Mouse (Mus musculus): ENCODE measurements around the gene Tmem213. TPM values are rescaled to one million over a fixed set of nuclear protein-coding genes. Genes with fewer than 3 reads are reported as not detected.

Tmem213 gene
- polyA plus RNA-seq, 1 experiment: not detected

DNA sequence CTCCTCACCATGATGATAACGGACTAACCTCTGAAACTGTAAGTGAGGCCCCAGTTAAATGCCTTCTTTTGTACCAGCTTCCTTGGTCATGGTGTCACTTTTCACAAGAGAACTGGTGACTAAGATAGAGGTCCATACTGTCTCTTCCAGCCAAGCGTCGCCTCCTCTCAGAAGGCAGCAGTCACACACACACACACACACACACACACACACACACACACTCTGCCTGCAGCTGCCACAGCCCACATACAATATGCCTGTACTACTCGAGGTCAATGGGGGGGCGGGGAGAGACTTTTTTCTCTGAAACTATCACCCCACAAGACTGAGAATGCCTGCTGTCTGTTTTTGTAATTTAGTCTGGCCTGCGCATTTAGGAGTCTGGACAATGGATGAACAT is 55.6 kb downstream of the Tmem213 start:
- TF ChIP-seq CTCF (IDR thresholded peaks at IDR 0.05; ENCODE audit: extremely low read depth, insufficient read length, insufficient replicate concordance, low read depth, low read length): no peak
- H3K4me1 ChIP-seq (ENCODE audit: control insufficient read depth, insufficient read depth, insufficient read length, low read length): no peaks in the 10 kb centered on the region
- H3K27ac ChIP-seq (ENCODE audit: insufficient read depth, low read depth, low read length): no peak overlapping the region
- H3K4me3 ChIP-seq (ENCODE audit: low read depth, low read length): no peak overlapping the region
- no peaks in the 10 kb centered on the region for H3K36me3 ChIP-seq (ENCODE audit: control insufficient read depth, insufficient read depth, low read length)
- no peaks in the 10 kb centered on the region for H3K27me3 ChIP-seq (ENCODE audit: control insufficient read depth, insufficient read depth, low read length)
- 89% methylated on average over 6 of the region's 6 CpGs for WGBS

DNA sequence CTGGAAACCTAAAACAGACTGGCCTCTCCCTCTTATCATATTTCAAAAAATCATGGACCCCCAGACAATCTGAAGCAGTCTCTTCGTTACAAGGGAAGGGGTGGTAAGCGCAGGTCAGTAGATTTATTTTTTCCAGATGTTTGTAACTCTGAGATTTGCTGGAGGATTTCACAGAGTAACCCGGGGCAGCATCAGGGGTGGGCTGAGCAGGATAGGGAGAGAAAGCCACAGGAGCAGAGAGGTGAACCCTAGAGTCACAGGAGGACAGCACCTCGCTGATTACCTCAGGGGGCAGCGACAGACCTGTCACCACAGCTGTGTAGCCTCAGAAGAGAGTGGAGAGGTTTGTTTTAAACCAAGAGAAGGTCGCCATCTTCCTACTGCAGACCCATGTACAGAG is 56.3 kb downstream of the Tmem213 start:
- 91% methylated on average over 6 of the region's 6 CpGs for WGBS

More for the DNA sequence above, 56.3 kb downstream of the Tmem213 start:
- Histone ChIP-seq H3K4me1 (ENCODE audit: control insufficient read depth, insufficient read depth, insufficient read length, low read length) (no peaks in the 10 kb centered on the region), H3K27me3 (ENCODE audit: control insufficient read depth, insufficient read depth, low read length) (no peaks in the 10 kb centered on the region), H3K27ac (ENCODE audit: insufficient read depth, low read depth, low read length) (no peak overlapping the region), H3K4me3 (ENCODE audit: low read depth, low read length) (no peak overlapping the region), H3K36me3 (ENCODE audit: control insufficient read depth, insufficient read depth, low read length) (no peaks in the 10 kb centered on the region)
- TF ChIP-seq CTCF (IDR thresholded peaks at IDR 0.05; ENCODE audit: extremely low read depth, insufficient read length, insufficient replicate concordance, low read depth, low read length) (no peak), POLR2A (IDR thresholded peaks at IDR 0.05; ENCODE audit: low read depth, low read length) (no peak)

Other genes with a start within 250 kb of the Tmem213 start
- gene Trim24, start 238.4 kb upstream of the Tmem213 start, polyA plus RNA-seq (2012; rRNA removed): 4.5 and 8.7 TPM in 2 replicates
- gene Svopl, start 62.3 kb upstream of the Tmem213 start, polyA plus RNA-seq (2012; rRNA removed): 0.13 and 0.25 TPM in 2 replicates
- gene Atp6v0a4, start 15.3 kb downstream of the Tmem213 start, polyA plus RNA-seq (2012; rRNA removed): 0.89 TPM in 1 of 2 replicates, not detected in the other
- gene D630045J12Rik, start 144.8 kb downstream of the Tmem213 start, polyA plus RNA-seq (2012; rRNA removed): 0.35 and 0.71 TPM in 2 replicates
- 0.80 and 1.3 TPM in 2 replicates for gene Zc3hav1l, start 190.0 kb downstream of the Tmem213 start, polyA plus RNA-seq (2012; rRNA removed)
- gene Zc3hav1, start 245.3 kb downstream of the Tmem213 start, polyA plus RNA-seq (2012; rRNA removed): 14.9 and 34.7 TPM in 2 replicates

All from small intestine, adult 2 months (tissue).